Mouse (Mus musculus) lung, postnatal 0 days (tissue): ENCODE measurements around the gene Vwce. TPM values are rescaled to one million over a fixed set of nuclear protein-coding genes. Genes with fewer than 3 reads are reported as not detected.

ENCODE experiments used
- ATAC-seq: fragments of 200-750 bp; cut with Nextera tagmentation; 2 replicates; pipeline ENCODE4 v1.8.0; 2017; ENCODE audit warnings: moderate library complexity
- DNase-seq: peaks from one replicate; pipeline ENCODE4 v3.0.0-alpha.2; 2016; ENCODE audit warnings: low spot score
- H3K27ac ChIP-seq: fragments of 300-500 bp; sonication (generic); 2 replicates; pipeline ENCODE4 v1.5.1; 2014; ENCODE audit warnings: antibody characterized with exemption, mild to moderate bottlenecking, low read length, mixed read lengths
- H3K27me3 ChIP-seq: fragments of 300-500 bp; sonication (generic); replicated peaks from 2 replicates; pipeline ENCODE4 v1.6.1; 2014; ENCODE audit warnings: low read length, mixed read lengths; ENCODE audit not compliant: insufficient read depth
- H3K36me3 ChIP-seq: fragments of 300-500 bp; sonication (generic); 2 replicates; pipeline ENCODE4 v1.6.1; 2014; ENCODE audit warnings: low read length, mixed read lengths; ENCODE audit not compliant: insufficient read depth
- H3K4me1 ChIP-seq: fragments of 300-500 bp; sonication (generic); 2 replicates; pipeline ENCODE4 v1.6.1; 2014; ENCODE audit warnings: antibody characterized with exemption, low read depth, low read length, mixed read lengths; ENCODE audit not compliant: insufficient read depth
- H3K4me2 ChIP-seq: fragments of 300-500 bp; sonication (generic); replicated peaks from 2 replicates; pipeline ENCODE4 v1.6.1; 2014; ENCODE audit warnings: low read depth, mild to moderate bottlenecking, low read length, moderate library complexity, mixed read lengths
- H3K4me3 ChIP-seq: fragments of 300-500 bp; sonication (generic); 2 replicates; pipeline ENCODE4 v1.5.1; 2014; ENCODE audit warnings: low read depth, low read length
- H3K9ac ChIP-seq: fragments of 300-500 bp; sonication (generic); replicated peaks from 2 replicates; pipeline ENCODE4 v1.6.1; 2014; ENCODE audit warnings: low read depth, mild to moderate bottlenecking
- H3K9me3 ChIP-seq: fragments of 300-500 bp; sonication (generic); 2 replicates; pipeline ENCODE4 v1.6.1; 2016; ENCODE audit warnings: low read length, mixed read lengths
- CTCF ChIP-seq: IDR thresholded peaks from 2 replicates; pipeline ENCODE4 v1.5.1; 2016; ENCODE audit warnings: antibody characterized with exemption, mild to moderate bottlenecking
- EP300 ChIP-seq: IDR thresholded peaks from 2 replicates; pipeline ENCODE4 v1.6.1; 2016; ENCODE audit warnings: antibody characterized with exemption, mild to moderate bottlenecking, control low read depth
- WGBS: fragments of 180-500 bp; shearing (Covaris S2); extraction: QIAGEN DNeasy Blood & Tissue Kit; methylation state at CpG from one replicate; pipeline ENCODE4 v1.1.7; 2014; 5-methylcytosine and 5-hydroxymethylcytosine counted together
- polyA plus RNA-seq: library from polyadenylated mRNA; unstranded; fragments of >200 nt; fragmentation: Nextera tagmentation; extraction: Ambion mirVana; gene quantifications from 2 replicates; pipeline ENCODE4 v1.2.1, GENCODE M21; 2015

Vwce gene
- 0.08 TPM in 1 of 2 replicates, not detected in the other for polyA plus RNA-seq

DNA sequence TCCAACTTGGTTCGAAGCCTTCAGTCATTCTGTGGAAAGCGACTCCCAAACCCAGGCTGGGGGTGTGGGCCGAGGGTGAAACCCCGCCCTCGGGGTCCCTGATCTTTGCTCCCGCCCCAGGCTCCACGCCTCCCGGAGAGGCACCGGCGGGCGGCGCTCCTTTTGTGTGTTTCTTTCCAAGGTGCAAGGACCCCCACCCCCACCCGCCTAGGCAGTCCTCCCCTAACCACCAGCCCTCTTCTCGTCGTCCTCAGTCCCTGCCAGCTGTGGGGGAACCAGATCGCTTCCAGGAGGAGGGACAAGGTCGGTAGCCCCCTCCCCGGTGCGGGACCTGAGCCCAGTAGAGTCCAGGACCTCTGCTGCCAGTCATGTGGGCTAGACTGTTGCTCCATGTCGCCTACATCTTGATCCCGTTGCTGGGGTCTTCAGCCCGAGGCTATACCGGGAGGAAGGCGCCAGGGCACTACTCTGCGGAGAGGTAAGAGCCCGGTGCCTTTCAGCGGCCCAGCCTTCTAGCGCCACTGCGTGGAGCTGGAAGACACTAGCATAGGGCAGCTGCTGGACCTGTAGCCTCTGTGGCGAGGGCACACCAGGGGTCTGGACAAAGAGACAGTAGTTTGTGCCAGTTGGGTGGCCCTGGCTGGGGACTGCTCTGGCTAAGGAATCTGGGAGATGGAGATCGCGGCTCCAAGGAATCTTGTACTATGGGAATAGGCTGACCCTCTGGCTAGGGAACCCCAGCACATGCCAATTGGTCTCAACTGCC is at the start of gene Vwce:
Gene Vwce, plus strand, starts transcription at position 108 of the 766 bp plus-strand sequence.
- ATAC-seq: peak; percentile 69
- no peaks in the 10 kb centered on the region for H3K27me3 ChIP-seq
- H3K4me3 ChIP-seq: peak within 1 kb of the TSS; percentile 29; the same call in 1 of the 2 replicates
- DNase-seq: peak; percentile 49
- H3K27ac ChIP-seq: no peak within 1 kb of the TSS
- no peaks in the 10 kb centered on the region for H3K9me3 ChIP-seq
- H3K36me3 ChIP-seq: peaks cover 8% of the 10 kb centered on the region; the same call in 1 of the 2 replicates
- peaks cover 12% of the 10 kb centered on the region for H3K4me1 ChIP-seq
- peak within 1 kb of the TSS; percentile 74 for H3K4me2 ChIP-seq
- H3K9ac ChIP-seq: no peak within 1 kb of the TSS
- WGBS: 4% methylated on average over 31 of the region's 32 CpGs
- no peak for TF ChIP-seq EP300
- TF ChIP-seq CTCF: peak; percentile 56

DNA sequence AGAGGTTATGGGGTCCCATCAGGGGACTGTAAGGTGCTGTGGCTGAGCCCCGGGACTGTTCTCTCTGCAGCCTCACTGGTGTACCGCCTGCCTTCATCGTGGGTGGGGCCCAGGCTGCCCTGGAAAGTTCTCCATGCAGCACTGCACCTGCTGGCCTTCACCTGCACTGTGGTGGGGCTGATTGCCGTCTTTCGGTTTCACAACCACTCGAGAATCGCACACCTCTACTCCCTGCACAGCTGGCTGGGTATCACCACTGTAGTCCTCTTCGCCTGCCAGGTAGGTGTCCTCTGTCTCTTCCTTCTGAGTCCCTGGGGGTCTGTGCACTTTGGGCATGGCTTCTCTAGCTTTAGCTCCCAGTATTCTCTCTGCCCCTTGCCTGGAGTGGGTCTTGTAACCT is 48.9 kb upstream of the Vwce start:
- Histone ChIP-seq H3K27ac (no peak overlapping the region), H3K9me3 (no peaks in the 10 kb centered on the region), H3K4me3 (no peak overlapping the region), H3K4me1 (no peaks in the 10 kb centered on the region), H3K4me2 (no peak overlapping the region), H3K9ac (no peak overlapping the region), H3K36me3 (peaks cover 15% of the 10 kb centered on the region; the same call in 1 of the 2 replicates), H3K27me3 (no peaks in the 10 kb centered on the region)
- ATAC-seq (no peak), DNase-seq (no peak)
- TF ChIP-seq CTCF: no peak
- TF ChIP-seq EP300: no peak
- WGBS: 76% methylated on average over 8 of the region's 8 CpGs

DNA sequence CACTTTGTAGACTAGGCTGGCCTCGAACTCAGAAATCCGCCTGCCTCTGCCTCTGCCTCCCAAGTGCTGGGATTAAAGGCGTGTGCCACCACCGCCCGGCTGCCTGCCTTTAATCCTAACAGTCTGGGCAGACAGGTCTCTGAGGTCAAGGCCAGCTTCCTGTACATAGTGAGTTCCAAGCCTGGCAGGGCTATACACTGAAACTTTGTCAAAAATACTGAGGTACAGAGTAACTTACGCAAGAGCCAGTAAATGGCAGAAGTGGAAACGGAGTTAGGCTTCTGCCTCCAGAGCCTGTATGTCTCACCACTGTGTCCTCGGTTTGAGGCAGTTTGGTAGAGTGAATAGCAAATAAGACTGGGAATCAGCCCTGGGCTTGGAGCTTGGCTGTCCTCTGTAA is 46.8 kb upstream of the Vwce start:
- Histone ChIP-seq H3K4me1 (no peaks in the 10 kb centered on the region), H3K9me3 (no peaks in the 10 kb centered on the region), H3K27ac (no peak overlapping the region), H3K27me3 (no peaks in the 10 kb centered on the region), H3K36me3 (peaks cover 26% of the 10 kb centered on the region), H3K9ac (no peak overlapping the region), H3K4me3 (no peak overlapping the region), H3K4me2 (no peak overlapping the region)
- no peak for DNase-seq
- no peak for ATAC-seq
- 81% methylated on average over 8 of the region's 8 CpGs for WGBS
- TF ChIP-seq EP300 (no peak), CTCF (no peak)

DNA sequence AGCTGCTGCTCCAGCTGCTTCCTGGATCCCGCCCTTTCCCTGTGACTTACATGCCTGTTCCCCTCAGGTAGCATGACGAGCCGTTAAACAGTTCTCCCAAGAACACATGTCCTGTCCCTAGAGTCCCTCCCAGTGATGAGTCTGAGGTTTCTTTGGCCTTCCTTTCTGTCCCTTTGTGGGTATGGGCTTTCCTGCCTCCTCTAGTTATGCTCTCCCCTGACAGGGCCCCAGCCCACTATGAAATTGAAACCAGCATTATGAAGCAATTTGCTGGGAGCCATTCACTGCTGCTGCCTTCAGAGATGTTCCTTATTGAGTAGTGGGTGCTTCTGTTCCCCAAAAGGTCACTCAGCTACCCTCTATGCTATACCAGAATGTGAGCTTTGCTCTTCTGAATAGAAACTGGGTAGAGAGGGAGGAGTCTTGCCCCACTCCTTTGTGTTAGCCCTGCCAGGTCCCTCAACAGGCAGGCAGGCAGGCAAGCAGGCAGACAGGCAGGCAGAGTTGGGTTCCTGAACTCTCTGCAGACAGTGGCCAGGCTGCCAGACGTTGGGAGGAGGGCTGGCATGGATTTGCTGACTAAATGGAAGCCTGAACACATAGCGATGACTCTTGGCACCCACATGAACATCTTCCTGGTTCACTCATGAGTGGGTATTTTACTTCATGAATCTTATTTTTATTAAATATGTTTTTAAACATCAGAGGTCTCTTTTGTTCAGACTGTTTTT is 44.7 kb upstream of the Vwce start:
- no peaks in the 10 kb centered on the region for H3K4me1 ChIP-seq
- DNase-seq (no peak), ATAC-seq (no peak)
- TF ChIP-seq CTCF (no peak), EP300 (no peak)
- H3K4me3 ChIP-seq: no peak overlapping the region
- H3K36me3 ChIP-seq: peaks cover 26% of the 10 kb centered on the region
- no peaks in the 10 kb centered on the region for H3K9me3 ChIP-seq
- no peak overlapping the region for H3K9ac ChIP-seq
- WGBS: 58% methylated on average over 5 of the region's 5 CpGs
- no peak overlapping the region for H3K27ac ChIP-seq
- H3K27me3 ChIP-seq: no peaks in the 10 kb centered on the region
- H3K4me2 ChIP-seq: no peak overlapping the region

DNA sequence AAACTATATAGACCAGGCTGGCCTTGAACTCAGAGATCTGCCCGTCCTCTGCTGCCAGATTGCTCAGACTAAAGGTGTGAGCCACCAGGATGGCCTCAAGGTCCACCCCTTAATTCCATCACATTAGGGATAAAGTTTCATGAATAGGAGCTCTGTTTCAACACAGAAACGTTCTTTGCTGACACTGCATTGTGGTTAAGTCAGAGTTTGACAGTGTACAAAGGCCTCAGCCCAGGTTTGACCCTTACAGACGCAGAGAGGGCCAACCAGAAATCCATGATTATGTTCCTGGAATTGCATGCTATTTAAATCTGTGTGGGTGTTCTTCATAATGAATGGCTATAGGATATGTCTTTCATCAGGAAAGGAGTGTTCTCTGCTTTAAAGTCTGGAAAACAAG is 43.7 kb upstream of the Vwce start:
- 67% methylated on average over 3 of the region's 3 CpGs for WGBS
- Histone ChIP-seq H3K9me3 (no peaks in the 10 kb centered on the region), H3K27me3 (no peaks in the 10 kb centered on the region), H3K4me1 (no peaks in the 10 kb centered on the region), H3K36me3 (peaks cover 23% of the 10 kb centered on the region), H3K4me3 (no peak overlapping the region), H3K9ac (no peak overlapping the region), H3K27ac (no peak overlapping the region), H3K4me2 (no peak overlapping the region)
- TF ChIP-seq EP300: no peak
- no peak for TF ChIP-seq CTCF
- ATAC-seq (no peak), DNase-seq (no peak)

DNA sequence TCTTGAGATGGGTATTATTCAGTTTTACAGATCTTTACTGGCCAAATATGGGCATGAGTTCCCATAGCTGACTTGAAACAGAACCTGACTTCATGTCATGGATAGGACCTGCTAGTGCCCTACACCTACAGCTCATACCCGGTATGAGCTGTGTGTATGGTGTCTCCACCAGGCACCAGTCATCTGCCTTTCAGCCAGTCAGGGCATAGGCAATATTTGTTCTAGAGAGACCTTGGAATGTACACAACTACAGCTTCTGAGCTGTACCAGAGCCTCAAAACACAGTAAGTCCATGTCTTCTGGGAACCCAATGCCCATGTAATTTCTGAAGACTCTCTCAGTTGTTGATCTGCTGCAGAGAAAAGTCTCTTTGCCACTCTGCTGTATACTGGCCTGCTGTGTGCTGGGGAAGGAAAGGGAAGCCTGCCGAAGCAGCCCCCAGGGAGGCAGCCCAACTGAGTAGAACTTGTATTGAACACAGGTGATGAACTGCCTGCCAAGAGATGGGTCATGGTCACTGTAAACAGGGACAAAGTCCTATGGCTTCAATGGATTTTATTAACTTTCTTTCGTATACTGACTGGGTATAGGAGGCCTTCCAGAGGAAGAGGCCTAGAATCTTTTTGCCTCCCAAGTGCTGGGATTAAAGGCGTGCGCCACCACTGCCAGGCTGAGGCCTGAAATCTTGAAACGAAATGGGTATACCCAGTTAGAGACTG is 42.2 kb upstream of the Vwce start:
- Histone ChIP-seq H3K36me3 (peaks cover 16% of the 10 kb centered on the region), H3K27ac (no peak overlapping the region), H3K4me1 (no peaks in the 10 kb centered on the region), H3K4me3 (no peak overlapping the region), H3K4me2 (no peak overlapping the region), H3K9ac (no peak overlapping the region), H3K27me3 (no peaks in the 10 kb centered on the region), H3K9me3 (no peaks in the 10 kb centered on the region)
- 88% methylated on average over 6 of the region's 6 CpGs for WGBS
- TF ChIP-seq CTCF: no peak
- TF ChIP-seq EP300: no peak
- no peak for ATAC-seq
- no peak for DNase-seq
